Mouse (Mus musculus): Measurements from ENCODE around the gene Abcb11.

Gene Abcb11

GRCm38 (mm10) chr2:69248221-69248755 lies 94.1 kb downstream of the Abcb11 start:
- DNase-seq: no peak

DNA sequence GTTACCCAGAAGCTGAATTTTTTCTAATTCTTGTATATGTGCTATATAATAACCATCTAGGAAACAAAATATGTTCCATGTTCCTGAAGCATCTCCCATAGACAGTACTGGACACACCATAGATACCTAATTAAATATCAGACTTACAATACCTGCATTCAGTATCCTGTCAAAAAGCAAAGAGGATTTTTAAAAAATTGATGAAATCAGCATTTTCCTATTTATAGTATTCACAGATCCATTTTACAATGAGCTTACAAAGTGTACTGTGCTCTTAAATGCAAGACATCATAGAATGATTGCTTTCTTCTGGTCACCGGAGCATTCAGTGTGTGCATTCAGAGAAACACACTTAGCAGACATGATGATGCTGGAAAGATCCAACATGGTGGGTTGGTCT lies 95.3 kb downstream of the Abcb11 start:
- no peak for DNase-seq

- no peak for DNase-seq
These were observed 97.5 kb downstream of the Abcb11 start for GRCm38 (mm10) chr2:69244924-69245323.

DNA sequence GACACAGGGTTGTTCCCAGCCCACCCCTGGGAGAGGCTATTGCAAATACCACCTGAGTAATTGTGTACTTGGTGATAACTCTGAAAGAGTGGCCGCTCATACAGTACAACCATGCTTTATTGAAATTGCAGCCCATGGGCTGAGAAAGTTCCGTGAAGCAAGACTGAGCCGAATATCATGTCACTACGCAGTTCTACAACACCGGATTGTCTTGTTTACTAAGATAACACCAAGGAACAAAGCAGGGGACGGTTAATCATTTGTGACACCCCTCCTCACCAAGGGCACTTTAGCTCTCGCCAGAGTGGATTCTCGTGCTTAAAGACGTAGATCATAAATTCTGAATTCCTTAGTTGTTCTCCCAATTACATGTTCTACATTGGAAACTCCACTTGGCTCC lies 103.1 kb downstream of the Abcb11 start:
- DNase-seq: no peak

- DNase-seq: no peak
These were observed 107.3 kb downstream of the Abcb11 start for GRCm38 (mm10) chr2:69234976-69235678.

GRCm38 (mm10) chr2:69232101-69232500 lies 110.3 kb downstream of the Abcb11 start:
- no peak for DNase-seq

- no peak for DNase-seq
These were observed 112.3 kb downstream of the Abcb11 start for GRCm38 (mm10) chr2:69230137-69230536.

DNA sequence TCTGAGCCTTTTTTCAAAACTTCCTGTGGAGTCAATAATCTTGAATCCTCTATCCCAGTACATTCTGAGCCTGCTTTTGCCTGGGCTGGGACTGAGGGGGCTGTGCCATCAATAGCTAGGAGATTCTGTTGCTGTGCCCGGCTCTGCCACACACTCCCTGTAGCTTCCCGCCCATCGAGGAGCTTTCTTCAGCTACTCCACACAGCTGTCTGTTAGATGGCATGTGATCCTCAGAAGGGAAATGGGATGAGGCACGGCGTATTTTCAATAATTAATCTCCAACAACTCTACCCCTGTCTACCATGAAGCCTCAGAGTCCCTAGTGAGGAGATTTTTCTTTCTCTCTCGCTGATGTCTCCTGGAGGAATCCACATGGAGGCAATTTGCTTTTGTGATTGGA lies 113.8 kb downstream of the Abcb11 start:
- DNase-seq: no peak

GRCm38 (mm10) chr2:69226876-69227275 lies 115.5 kb downstream of the Abcb11 start:
- no peak for DNase-seq

DNA sequence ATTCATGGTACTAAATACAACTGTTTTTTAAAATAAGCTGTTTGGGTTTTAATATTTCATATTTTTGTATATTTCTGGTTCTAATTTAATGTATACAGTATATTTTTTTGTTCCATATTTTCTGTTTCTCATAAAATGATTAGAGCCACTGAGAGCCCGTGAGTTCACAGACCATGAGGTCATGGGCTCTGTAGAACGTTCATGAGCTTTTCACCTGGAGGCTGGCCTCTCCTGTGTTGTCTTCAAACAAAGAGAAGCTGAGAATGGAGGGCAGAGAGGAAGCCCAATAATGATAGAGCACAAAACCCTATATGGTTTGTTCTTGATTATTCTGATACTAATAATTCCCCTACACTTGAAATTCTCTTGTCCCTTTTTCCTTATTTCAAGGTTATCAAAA lies 117.7 kb downstream of the Abcb11 start:
- DNase-seq: no peak

- DNase-seq: no peak
These were observed 119.6 kb downstream of the Abcb11 start for GRCm38 (mm10) chr2:69222815-69223214.

- DNase-seq: no peak
These were observed 120.5 kb downstream of the Abcb11 start for GRCm38 (mm10) chr2:69221868-69222416.

DNA sequence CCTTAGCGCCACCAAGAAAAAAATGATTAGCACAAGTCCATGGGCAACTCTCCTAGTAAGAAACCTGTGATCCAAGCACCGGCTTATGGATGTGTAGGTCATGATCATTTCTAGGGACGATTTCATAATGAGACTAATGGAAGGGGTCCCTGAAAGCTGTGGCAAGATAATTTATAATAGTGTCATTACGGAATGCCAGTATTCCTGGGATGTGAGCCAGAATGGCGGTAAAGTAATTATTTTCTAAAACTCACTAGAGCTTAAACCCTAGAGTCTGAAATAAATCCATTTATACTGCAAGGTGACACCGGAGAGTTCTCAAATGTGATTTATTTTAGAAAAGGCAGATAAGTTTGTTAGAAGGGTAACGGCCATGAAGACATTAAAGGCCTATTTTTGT lies 127.2 kb downstream of the Abcb11 start:
- no peak for DNase-seq

DNA sequence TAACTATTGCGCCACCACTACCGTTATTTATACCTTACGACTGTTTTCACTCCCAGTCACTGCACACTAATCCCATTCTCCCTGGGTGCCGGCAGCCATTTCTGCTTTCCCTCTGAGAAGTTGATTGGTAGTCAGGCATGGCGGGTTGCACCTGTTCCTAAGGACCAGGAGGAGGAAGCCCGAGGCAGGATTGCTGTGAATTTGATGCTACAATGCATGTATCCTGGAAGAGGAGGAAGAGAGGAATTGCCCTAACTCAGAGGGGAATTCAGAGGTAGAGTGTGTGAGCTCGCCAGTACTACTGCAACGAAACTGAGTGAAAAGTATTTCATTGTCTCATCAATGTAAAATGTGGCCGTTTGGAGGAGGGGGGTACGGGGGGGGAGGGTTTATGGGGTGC lies 129.8 kb downstream of the Abcb11 start:
- no peak for DNase-seq

DNA sequence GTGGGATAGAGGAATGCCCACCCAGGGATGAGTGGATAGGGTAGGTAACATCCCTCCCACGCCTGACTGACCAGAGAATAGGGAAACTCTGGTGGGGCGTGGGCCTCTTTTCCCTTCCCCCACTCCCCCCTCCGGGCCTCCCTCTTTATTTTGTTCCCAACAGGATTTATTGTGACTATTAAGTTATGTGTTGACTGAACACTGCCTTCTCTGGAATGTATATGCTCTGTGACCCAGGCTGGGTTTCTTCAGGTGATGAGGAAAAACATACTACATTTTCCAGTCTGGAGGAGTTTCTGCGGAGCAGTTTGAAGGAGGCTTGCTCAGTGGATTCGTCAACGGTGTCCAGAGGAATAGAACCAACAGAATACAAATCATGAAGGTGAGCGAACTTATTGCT lies 131.6 kb downstream of the Abcb11 start, which contains the start of gene G6pc2:
Gene G6pc2, plus strand, starts transcription at position 301 of the 400 bp plus-strand sequence.
- DNase-seq: no peak

- DNase-seq: no peak
These were observed 132.7 kb downstream of the Abcb11 start for GRCm38 (mm10) chr2:69209684-69210083.

- no peak for DNase-seq
These were observed 135.9 kb downstream of the Abcb11 start for GRCm38 (mm10) chr2:69206523-69206922.

DNA sequence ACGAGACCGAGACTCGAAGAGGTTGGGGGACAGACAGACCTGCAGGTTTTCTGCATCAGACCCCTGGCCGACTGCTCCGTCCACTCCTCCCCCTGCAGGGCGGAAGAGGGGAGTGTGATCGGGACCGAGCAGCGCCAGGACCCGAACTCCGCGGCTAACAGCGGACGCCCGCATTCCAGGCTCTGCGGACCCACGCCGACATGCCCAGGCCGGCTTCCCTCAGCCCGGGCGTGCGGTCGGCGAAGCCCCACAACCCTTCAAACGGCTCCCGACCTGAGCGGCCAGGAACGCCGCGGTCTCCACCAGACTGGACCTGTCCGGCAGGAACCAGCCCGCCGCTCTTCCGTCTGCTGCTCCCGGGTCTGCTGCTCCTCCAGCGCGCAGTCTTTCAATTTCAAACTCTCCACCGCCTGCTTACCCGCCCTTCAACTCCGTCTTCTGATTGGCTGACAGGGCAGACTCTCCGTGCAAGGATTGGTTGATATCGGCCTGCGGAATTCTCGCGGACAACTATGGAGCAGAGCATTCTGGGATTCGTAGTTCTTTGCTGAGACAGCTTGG lies 136.5 kb downstream of the Abcb11 start, which contains the start of gene Spc25:
Gene Spc25, minus strand, starts transcription at position 404 of the 561 bp plus-strand sequence.
- peak; percentile 75 for DNase-seq

DNA sequence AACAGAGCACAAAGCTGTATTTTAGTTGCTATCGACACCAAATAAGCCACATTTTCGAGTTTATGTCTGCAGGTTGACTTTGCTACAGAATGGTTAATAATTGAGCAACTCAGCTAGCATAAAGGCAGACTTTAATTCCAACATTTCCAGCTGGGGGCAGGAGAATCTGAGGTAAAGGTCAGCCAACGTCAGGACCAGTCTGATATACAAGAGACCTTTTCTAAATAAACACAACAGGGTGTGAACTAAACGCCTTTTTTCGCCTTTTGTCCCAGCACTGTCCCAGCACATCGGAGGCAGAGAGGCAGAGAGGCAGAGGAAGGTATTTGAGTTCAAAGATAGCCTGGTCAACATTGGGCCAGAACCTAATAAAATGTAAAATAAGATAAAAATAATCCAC lies 137.2 kb downstream of the Abcb11 start:
- no peak for DNase-seq

DNA sequence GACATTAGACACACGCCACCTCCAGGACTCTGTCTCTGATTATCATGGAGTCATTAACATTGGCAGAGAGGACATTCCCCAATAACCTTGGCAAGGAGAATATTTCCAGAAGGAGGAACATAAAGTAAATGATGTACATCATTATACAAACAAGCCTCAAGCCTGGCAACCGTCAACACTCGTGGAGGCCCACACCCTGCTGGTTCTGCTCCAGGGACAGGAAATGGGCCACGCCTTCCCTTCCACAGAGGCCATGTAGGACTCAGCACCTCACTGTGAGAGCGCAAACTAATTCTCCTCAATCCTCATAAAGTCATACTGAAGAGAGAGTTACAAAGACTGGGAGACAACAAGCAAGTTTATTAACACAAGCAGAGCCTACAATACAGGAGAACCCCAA lies 148.9 kb downstream of the Abcb11 start:
- no peak for DNase-seq

- no peak for DNase-seq
These were observed 151.4 kb downstream of the Abcb11 start for GRCm38 (mm10) chr2:69191059-69191458.

DNA sequence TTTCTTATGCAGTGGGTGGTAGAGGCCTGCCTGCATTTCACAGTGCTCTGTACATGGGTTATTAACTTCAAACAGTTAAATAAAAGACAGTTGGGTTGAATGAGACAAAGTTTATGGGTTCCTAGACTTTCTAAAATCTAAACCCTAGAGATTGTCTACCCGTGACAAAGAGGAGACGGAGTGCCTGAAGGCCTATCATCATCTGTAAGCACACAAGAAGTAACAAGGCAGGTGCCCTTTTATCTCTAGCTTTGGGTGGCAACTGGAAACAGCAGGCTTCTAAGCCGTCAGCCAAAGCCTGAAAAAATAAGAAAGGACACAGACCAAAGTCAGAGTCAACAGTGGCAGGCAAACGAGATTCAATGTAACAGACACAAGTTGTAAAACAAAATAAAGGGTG lies 153.2 kb downstream of the Abcb11 start:
- no peak for DNase-seq

- no peak for DNase-seq
These were observed 153.7 kb downstream of the Abcb11 start for GRCm38 (mm10) chr2:69188732-69189131.
